Mouse (Mus musculus) limb, embryonic 13.5 days (tissue): ENCODE data around the gene Lrrk1. TPM values are rescaled to one million over a fixed set of nuclear protein-coding genes. Genes with fewer than 3 reads are reported as not detected.

Source experiments
- ATAC-seq: fragments of 200-750 bp; cut with Nextera tagmentation; 2 replicates; pipeline ENCODE4 v1.8.0; 2017; ENCODE audit warnings: low read depth, moderate number of reproducible peaks, moderate TSS enrichment; ENCODE audit not compliant: low FRiP score
- H3K27ac ChIP-seq: fragments of 300-500 bp; sonication (generic); 2 replicates; pipeline ENCODE4 v1.5.1; 2015; ENCODE audit warnings: inconsistent platforms, mild to moderate bottlenecking, moderate library complexity
- H3K27me3 ChIP-seq: fragments of 300-500 bp; sonication (generic); 2 replicates; pipeline ENCODE4 v1.6.1; 2015; ENCODE audit warnings: mild to moderate bottlenecking, inconsistent platforms
- H3K36me3 ChIP-seq: fragments of 300-500 bp; sonication (generic); 2 replicates; pipeline ENCODE4 v1.6.1; 2015; ENCODE audit warnings: inconsistent platforms, mild to moderate bottlenecking, moderate library complexity
- H3K4me1 ChIP-seq: fragments of 300-500 bp; sonication (generic); 2 replicates; pipeline ENCODE4 v1.6.1; 2015; ENCODE audit warnings: inconsistent platforms
- H3K4me2 ChIP-seq: fragments of 300-500 bp; sonication (generic); replicated peaks from 2 replicates; pipeline ENCODE4 v1.6.1; 2015; ENCODE audit warnings: inconsistent platforms, mild to moderate bottlenecking, moderate library complexity
- H3K4me3 ChIP-seq: fragments of 300-500 bp; sonication (generic); 2 replicates; pipeline ENCODE4 v1.5.1; 2015; ENCODE audit warnings: moderate library complexity, mild to moderate bottlenecking, inconsistent platforms
- H3K9ac ChIP-seq: fragments of 300-500 bp; sonication (generic); 2 replicates; pipeline ENCODE4 v1.6.1; 2015; ENCODE audit warnings: mild to moderate bottlenecking, inconsistent platforms
- H3K9me3 ChIP-seq: fragments of 300-500 bp; sonication (generic); 2 replicates; pipeline ENCODE4 v1.6.1; 2016; ENCODE audit warnings: inconsistent platforms
- WGBS: fragments of 180-500 bp; shearing (Covaris S2); methylation state at CpG from one replicate; pipeline ENCODE4 v1.1.7; 2015; 5-methylcytosine and 5-hydroxymethylcytosine counted together
- polyA plus RNA-seq: library from polyadenylated mRNA; unstranded; fragments of >200 nt; fragmentation: Nextera tagmentation; extraction: Ambion mirVana; gene quantifications from 2 replicates; pipeline ENCODE4 v1.2.1, GENCODE M21; 2015

Lrrk1 gene
- 12.4 and 14.1 TPM in 2 replicates for polyA plus RNA-seq

DNA sequence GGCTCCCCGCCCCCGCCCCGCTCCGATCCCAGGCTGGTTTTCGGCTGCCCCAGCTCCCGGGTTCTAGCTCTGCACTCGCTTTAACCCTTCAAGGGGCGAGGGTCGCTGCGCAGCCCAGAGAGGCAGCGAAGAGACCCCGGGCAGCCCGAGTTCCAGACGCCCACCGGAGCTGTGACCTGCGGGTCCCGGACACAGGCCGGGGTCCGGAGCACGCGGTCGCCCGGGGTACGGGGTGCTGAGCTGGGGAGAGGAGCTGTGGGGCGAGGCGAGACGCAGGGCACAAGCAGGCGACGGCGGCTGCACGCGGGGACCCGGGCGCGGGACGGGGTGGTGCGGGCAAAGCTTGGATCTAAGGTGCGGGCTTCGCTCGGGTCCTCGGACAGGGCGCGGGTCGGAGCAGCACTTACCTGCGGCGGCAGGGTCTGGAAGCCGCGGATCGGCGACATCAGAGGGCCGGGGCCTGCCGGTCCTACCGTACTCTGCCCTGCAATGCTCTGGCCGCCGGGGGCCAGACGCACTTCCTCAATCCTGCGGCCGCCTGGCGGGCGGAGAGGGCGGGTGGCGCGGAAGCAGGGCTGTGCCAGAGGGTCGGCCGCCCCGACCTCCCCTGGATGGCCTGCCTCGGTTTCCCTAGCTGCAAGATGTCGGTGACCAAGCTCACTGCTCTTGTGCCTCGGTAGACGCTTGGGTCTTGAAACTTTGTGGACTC, at the start of gene Lrrk1:
TSS of gene Lrrk1 (minus strand) at position 538 of the 709 bp plus-strand sequence.
- Histone ChIP-seq H3K4me3 (peak within 1 kb of the TSS; percentile 72), H3K9me3 (no peaks in the 10 kb centered on the region), H3K27me3 (no peaks in the 10 kb centered on the region), H3K9ac (peak within 1 kb of the TSS; percentile 90), H3K4me1 (peaks cover 46% of the 10 kb centered on the region), H3K4me2 (peak within 1 kb of the TSS; percentile 94), H3K36me3 (no peaks in the 10 kb centered on the region), H3K27ac (peak within 1 kb of the TSS; percentile 58)
- ATAC-seq: peak; percentile 78
- under 1% methylated on average over 66 of the region's 70 CpGs for WGBS

DNA sequence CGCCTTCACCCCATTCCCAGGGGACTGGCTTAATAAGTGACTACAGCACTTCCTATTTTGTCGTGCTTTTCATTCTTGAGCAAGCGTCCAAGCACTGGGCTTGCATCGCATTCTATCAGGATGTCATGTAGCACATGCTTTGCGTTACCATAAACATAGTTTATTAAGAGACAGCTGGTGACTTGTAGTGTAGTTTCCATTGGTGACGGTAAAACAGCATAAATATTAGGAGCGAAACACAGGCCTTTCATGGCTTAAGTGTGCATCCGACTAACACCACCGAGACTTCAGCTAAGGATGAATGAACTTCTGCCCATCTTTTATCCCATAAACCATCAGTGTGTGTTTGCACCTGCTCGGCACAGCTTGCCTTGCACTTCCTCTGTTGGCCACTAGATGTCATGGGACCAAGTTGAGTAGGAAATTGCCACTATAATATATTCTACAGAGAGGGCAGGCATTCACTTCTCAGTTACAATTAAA, 46.3 kb upstream of the Lrrk1 start:
- Histone ChIP-seq H3K4me1 (peaks cover 7% of the 10 kb centered on the region), H3K9ac (no peak overlapping the region), H3K4me2 (no peak overlapping the region), H3K27ac (no peak overlapping the region), H3K36me3 (no peaks in the 10 kb centered on the region), H3K4me3 (no peak overlapping the region), H3K27me3 (peaks cover 8% of the 10 kb centered on the region), H3K9me3 (no peaks in the 10 kb centered on the region)
- WGBS: 34% methylated on average over 10 of the region's 10 CpGs
- ATAC-seq: no peak

DNA sequence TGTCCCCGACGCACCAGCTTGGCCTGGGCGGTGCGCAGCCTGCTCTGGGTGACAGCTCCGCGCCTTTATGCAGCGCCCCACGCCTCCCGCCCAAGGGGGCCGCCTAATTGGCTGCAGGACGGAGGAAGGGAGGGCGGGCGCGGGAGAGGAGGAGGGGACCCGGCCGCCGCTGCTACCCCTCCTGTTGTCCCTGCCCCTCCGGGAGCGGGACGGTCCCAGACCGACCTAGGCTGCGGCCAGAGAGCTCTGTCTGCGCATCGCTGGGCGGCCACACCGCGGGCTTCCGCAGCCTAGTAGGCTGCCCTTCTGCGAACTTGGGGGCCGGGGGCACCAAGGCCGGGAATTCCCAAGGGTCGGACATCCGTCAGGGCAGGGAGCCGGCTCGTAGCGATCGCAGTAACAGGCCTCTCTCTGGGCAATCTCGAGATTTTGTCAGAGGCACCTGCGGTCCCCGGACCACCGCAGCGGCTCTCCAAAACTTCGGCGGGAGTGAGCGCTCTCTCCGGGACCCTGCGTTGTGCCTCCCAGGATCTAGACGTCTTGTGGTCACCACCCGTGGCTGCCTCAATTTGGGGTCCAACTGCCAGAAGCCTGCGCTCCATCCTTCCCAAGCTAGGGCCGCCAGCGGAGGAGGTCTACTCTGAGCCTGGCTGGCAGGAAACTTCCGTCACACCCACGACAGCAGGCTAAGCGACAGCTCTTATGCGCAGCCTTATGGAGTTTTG, 39.4 kb upstream of the Lrrk1 start, which contains the start of gene Aldh1a3:
TSS of gene Aldh1a3 (minus strand) at position 81 of the 725 bp plus-strand sequence.
- H3K27me3 ChIP-seq: peaks cover 66% of the 10 kb centered on the region
- H3K9ac ChIP-seq: peak within 1 kb of the TSS; percentile 63
- peak; percentile 52; the same call in 1 of the 2 replicates for ATAC-seq
- H3K36me3 ChIP-seq: no peaks in the 10 kb centered on the region
- peaks cover 17% of the 10 kb centered on the region for H3K4me1 ChIP-seq
- no peak within 1 kb of the TSS for H3K27ac ChIP-seq
- H3K4me3 ChIP-seq: peak within 1 kb of the TSS; percentile 58
- peak within 1 kb of the TSS; percentile 99 for H3K4me2 ChIP-seq
- no peaks in the 10 kb centered on the region for H3K9me3 ChIP-seq
- 1% methylated on average over 49 of the region's 56 CpGs for WGBS

DNA sequence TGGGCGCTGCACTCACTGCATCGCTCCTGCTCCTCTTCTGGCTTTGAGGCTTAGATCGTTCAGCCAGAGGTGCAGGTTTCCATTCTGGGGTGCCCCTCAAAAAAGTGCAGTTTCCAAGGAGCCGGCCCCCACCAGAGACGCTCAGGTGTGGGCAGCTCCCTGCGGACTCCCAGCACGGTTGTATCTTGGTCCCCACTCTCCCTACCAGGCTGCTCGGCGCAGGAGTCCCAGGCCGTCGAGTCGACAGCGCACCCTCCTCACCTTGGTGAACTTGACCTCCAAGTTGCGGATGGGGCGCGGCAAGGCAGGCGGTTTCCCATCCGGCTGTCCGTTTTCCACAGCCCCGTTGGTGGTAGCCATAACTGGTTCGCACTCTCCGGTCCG, 38.9 kb upstream of the Lrrk1 start:
- Histone ChIP-seq H3K9ac (peak overlapping the region; percentile 63), H3K4me2 (peak overlapping the region; percentile 99), H3K9me3 (no peaks in the 10 kb centered on the region), H3K27ac (no peak overlapping the region), H3K4me3 (peak overlapping the region; percentile 58), H3K27me3 (peaks cover 66% of the 10 kb centered on the region), H3K36me3 (no peaks in the 10 kb centered on the region), H3K4me1 (peaks cover 17% of the 10 kb centered on the region)
- 0% methylated on average over 23 of the region's 23 CpGs for WGBS
- ATAC-seq: peak; percentile 44; the same call in 1 of the 2 replicates

DNA sequence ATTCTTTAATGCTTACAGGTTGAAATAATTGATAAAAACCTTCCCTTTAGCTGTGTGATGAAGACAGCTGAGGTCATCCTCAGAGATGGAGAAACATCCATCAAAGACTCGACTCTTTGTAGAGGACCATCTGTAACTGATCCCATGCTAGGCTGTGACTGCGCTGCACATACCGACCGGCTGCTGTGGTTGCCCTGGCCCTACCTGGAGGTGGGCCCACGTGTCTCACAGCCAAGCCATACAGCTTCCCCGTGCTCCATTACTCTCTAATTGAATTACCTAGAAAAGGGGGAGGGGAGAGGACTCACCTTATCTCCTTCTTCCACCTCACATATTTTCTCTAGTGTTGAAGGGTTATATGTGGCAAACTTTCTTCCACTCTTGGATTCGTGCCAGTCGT, 33.8 kb upstream of the Lrrk1 start:
- peaks cover 6% of the 10 kb centered on the region for H3K4me1 ChIP-seq
- peaks cover 48% of the 10 kb centered on the region for H3K27me3 ChIP-seq
- H3K9ac ChIP-seq: no peak overlapping the region
- no peak overlapping the region for H3K4me2 ChIP-seq
- no peaks in the 10 kb centered on the region for H3K36me3 ChIP-seq
- WGBS: 65% methylated on average over 8 of the region's 8 CpGs
- H3K27ac ChIP-seq: no peak overlapping the region
- H3K4me3 ChIP-seq: no peak overlapping the region
- H3K9me3 ChIP-seq: no peaks in the 10 kb centered on the region
- ATAC-seq: no peak

DNA sequence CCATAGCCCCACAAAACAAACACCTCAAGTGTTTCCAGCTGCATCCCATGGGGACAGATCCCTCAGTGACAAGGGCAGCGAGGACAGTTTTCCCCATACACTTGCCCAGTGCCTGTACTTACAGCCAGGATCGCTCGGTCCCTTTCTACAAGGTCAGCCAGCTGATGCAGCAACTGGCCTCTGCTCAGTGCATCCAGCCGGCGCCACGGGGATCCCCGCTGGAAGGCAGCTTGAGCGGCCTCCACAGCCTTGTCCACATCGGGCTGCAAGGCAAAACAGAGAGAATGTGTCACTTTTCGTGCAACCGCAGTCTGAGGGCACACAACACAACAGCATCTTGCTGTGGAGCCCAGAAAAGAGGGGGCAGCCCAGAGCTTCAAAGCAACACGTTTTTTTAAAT, 30.8 kb upstream of the Lrrk1 start:
- H3K27me3 ChIP-seq: peaks cover 18% of the 10 kb centered on the region; the same call in 1 of the 2 replicates
- no peak overlapping the region for H3K27ac ChIP-seq
- H3K4me3 ChIP-seq: no peak overlapping the region
- no peak for ATAC-seq
- no peak overlapping the region for H3K9ac ChIP-seq
- H3K9me3 ChIP-seq: no peaks in the 10 kb centered on the region
- H3K4me1 ChIP-seq: no peaks in the 10 kb centered on the region
- no peak overlapping the region for H3K4me2 ChIP-seq
- WGBS: 55% methylated on average over 12 of the region's 12 CpGs
- H3K36me3 ChIP-seq: no peaks in the 10 kb centered on the region

DNA sequence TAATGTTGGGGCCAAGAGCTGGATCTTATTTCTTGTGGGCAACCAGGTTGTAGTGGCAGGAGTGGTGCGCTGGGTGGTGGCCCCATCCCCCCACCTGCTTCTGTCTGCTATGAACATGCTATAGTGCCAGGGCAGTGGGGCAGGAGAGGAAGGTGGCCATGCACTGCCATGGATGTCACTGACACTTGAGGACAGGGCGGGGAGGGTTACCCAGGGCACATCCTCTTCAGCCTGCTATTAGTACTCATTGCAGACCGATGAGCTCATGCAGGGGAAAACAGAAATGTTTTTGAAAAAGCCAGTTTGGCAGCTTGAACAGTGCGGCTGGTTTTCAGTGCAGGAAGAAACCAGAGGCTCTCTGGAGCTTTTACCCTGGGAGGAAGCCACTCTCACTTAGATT, 28.7 kb upstream of the Lrrk1 start:
- 81% methylated on average over 4 of the region's 4 CpGs for WGBS
- ATAC-seq: no peak

DNA sequence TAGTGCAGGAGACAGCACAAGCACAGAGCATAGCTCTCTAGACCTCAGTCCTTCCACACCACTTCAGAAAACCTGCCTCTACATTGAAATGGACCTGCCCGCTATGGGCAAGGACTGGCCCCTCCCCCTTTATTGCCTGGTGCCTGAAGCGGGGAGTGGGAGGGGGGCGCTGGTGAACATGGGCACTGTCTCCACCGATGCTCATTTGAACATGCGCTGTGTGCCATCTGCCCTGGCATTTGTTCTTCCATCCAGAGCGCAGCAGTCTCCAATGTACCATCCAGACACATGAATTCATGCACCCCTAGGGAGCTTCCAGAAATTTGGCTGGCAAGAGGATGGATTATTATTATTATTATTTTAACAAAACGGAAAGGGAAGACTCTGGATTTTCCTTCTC, 24.9 kb upstream of the Lrrk1 start:
- no peak overlapping the region for H3K4me2 ChIP-seq
- H3K4me3 ChIP-seq: no peak overlapping the region
- H3K36me3 ChIP-seq: no peaks in the 10 kb centered on the region
- no peaks in the 10 kb centered on the region for H3K9me3 ChIP-seq
- peaks cover 5% of the 10 kb centered on the region; the same call in 1 of the 2 replicates for H3K4me1 ChIP-seq
- no peak overlapping the region for H3K27ac ChIP-seq
- no peak overlapping the region for H3K9ac ChIP-seq
- 76% methylated on average over 7 of the region's 7 CpGs for WGBS
- H3K27me3 ChIP-seq: no peaks in the 10 kb centered on the region
- ATAC-seq: no peak

More for the DNA sequence above, 28.7 kb upstream of the Lrrk1 start:
- Histone ChIP-seq H3K27me3 (peaks cover 15% of the 10 kb centered on the region; the same call in 1 of the 2 replicates), H3K4me2 (no peak overlapping the region), H3K9ac (no peak overlapping the region), H3K9me3 (no peaks in the 10 kb centered on the region), H3K4me1 (no peaks in the 10 kb centered on the region), H3K36me3 (no peaks in the 10 kb centered on the region), H3K27ac (no peak overlapping the region), H3K4me3 (no peak overlapping the region)

DNA sequence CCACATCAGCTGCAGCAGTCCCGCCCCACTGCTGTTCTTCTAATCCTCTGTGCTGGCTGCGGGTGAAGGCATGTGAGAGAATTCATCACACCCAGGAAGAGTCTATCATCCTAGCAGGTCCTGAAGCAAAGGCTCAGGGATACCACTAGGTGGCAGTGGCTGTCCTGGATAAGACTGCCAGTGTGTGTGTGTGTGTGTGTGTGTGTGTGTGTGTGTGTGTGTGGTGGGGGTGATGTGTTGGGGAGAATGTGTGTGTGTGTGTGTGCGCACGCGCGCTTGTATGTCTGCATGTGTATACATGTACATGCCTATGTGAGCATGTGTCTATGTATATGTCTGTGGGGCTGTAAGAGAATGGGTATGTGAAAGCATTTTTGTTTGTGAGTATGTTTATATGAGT, 21.3 kb upstream of the Lrrk1 start:
- no peak overlapping the region for H3K4me3 ChIP-seq
- WGBS: 72% methylated on average over 6 of the region's 6 CpGs
- no peak overlapping the region for H3K27ac ChIP-seq
- 0 out of 2 replicates have a peak, but pooled peaks have one; percentile 4 for ATAC-seq
- no peak overlapping the region for H3K4me2 ChIP-seq
- H3K27me3 ChIP-seq: no peaks in the 10 kb centered on the region
- H3K9ac ChIP-seq: no peak overlapping the region
- no peaks in the 10 kb centered on the region for H3K9me3 ChIP-seq
- no peaks in the 10 kb centered on the region for H3K36me3 ChIP-seq
- peaks cover 25% of the 10 kb centered on the region for H3K4me1 ChIP-seq

DNA sequence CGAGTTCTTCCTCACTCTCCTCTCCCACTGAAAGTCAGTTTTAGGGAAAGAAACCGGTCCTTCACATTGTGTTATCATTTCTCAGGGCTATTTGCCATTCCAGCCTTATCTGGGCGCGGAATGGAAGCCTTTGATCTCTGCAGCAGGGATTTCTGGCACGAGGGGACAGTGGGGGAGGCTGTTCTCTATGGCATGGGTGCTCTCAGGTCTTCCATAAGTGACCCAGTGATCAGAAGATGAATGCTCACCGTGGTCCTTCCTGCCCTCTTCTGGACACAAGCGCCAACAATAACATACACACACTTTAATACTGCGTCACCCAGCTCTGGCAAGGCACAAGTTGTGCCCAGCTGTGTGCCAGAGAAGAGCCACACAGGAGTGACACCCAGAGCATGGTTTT, 18.8 kb upstream of the Lrrk1 start:
- H3K27ac ChIP-seq: no peak overlapping the region
- H3K4me1 ChIP-seq: peaks cover 36% of the 10 kb centered on the region
- no peaks in the 10 kb centered on the region; the same call in 1 of the 2 replicates for H3K27me3 ChIP-seq
- no peak overlapping the region for H3K9ac ChIP-seq
- WGBS: 61% methylated on average over 8 of the region's 8 CpGs
- H3K4me3 ChIP-seq: no peak overlapping the region
- no peak overlapping the region for H3K4me2 ChIP-seq
- H3K36me3 ChIP-seq: no peaks in the 10 kb centered on the region
- H3K9me3 ChIP-seq: no peaks in the 10 kb centered on the region
- ATAC-seq: no peak

DNA sequence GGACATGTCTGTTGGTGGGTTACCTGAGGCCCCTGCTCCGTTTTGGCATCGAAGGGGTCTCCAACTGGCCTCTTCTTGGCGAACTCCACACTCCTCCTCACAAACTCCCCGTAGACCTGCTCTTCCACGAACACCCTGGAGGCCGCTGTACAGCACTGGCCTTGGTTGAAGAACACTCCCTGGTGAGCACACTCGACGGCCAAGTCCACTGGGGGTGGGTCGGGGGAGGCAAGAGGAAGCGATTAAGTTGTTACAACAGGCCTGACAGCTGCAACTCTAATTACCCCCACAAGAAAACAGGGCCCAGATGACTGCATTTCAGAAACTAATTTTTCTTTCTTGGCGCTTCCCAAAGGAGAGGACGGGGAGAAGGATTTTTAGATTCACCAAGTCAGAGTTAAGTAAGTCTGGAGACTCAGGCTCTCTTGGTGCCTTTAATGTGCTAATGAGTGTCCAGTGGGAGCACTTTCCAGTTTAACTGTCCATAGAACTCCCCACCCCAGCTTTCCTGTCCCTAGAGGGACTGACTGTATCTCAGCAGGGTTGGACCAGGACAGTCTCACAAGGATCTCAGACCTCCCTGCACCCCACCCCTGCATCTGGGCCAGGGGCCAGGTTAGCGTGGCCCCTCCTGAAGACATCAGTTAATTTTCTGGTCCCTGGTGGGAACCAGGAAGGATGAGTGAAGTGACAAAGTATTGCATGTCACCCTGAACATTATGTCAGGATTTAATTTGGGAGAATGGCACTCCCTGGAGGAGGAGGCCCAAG, 18.0 kb upstream of the Lrrk1 start:
- WGBS: 35% methylated on average over 13 of the region's 13 CpGs
- no peak overlapping the region for H3K4me2 ChIP-seq
- H3K9me3 ChIP-seq: no peaks in the 10 kb centered on the region
- H3K27ac ChIP-seq: no peak overlapping the region
- no peak for ATAC-seq
- no peak overlapping the region for H3K4me3 ChIP-seq
- no peak overlapping the region for H3K9ac ChIP-seq
- H3K27me3 ChIP-seq: no peaks in the 10 kb centered on the region; the same call in 1 of the 2 replicates
- peaks cover 41% of the 10 kb centered on the region for H3K4me1 ChIP-seq
- no peaks in the 10 kb centered on the region for H3K36me3 ChIP-seq
